Mouse (Mus musculus): ENCODE results near the gene Lrsam1. TPM values are rescaled to one million over a fixed set of nuclear protein-coding genes. Genes with fewer than 3 reads are reported as not detected.

Gene Lrsam1
- polyA plus RNA-seq, 1 experiment from 2014 or later = 3.5 TPM

DNA sequence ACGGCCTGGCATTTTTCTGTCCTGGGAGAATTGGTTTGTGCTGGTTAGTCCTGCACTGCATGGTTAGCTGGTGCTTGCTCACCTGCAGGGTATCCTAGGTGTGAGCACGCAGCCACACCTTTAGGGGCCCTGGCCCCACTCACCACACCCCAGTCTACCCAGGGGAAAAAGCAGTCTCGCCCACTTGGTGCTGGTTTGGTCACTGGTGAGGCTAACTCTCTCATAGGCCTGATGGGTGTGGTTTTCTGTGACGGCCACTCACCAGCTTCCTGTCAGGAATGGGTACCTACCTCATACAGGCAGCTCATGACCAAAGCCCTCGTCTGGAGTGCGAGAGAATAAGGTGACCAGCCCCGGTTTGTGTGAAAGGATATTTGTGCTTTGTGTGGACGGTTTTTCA is 56.1 kb downstream of the Lrsam1 start:
- H3K27me3 ChIP-seq (replicated peaks) = no peaks in the 10 kb centered on the region
- H3K9me3 ChIP-seq (replicated peaks) = no peaks in the 10 kb centered on the region
- peaks cover 76% of the 10 kb centered on the region for H3K4me1 ChIP-seq
- no peak for ATAC-seq
- H3K4me3 ChIP-seq = no peak overlapping the region
- 0 out of 2 replicates have a peak overlapping the region, but pooled peaks have one; percentile 18 for H3K9ac ChIP-seq
- H3K36me3 ChIP-seq = peaks cover under 1% of the 10 kb centered on the region; the same call in 1 of the 2 replicates
- H3K27ac ChIP-seq = peak overlapping the region; percentile 56
- H3K4me2 ChIP-seq = no peak overlapping the region
- WGBS (ENCODE audit: insufficient replicate concordance) = 63% methylated on average over 8 of the region's 8 CpGs

DNA sequence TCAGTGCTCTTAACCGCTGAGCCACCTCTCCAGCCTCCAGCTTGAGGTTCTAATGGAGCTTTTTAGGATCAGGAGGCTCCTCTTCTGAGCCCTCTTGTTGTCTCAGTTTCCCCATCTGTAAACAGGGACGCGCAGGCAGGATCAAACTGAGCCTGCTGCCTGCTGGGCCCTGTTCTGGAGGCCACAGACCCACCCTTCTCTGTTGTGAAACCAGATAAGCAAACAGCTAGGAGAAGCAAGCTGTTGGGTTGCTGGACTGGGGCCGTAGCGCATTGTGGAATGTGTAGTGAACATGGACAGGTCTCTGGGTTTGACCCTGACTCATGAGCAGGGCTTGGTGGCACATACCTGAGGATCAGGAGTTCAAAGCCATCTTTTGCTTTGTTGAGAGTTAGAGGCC is 56.8 kb downstream of the Lrsam1 start:
- Histone ChIP-seq H3K9me3 (replicated peaks) (no peaks in the 10 kb centered on the region), H3K4me3 (no peak overlapping the region), H3K27ac (peak overlapping the region; percentile 56), H3K27me3 (replicated peaks) (no peaks in the 10 kb centered on the region), H3K4me1 (peaks cover 79% of the 10 kb centered on the region), H3K9ac (0 out of 2 replicates have a peak overlapping the region, but pooled peaks have one; percentile 4), H3K36me3 (no peaks in the 10 kb centered on the region; the same call in 1 of the 2 replicates), H3K4me2 (peak overlapping the region; percentile 17; the same call in 1 of the 2 replicates)
- ATAC-seq = peak; percentile 74
- 26% methylated on average over 5 of the region's 5 CpGs for WGBS (ENCODE audit: insufficient replicate concordance)

DNA sequence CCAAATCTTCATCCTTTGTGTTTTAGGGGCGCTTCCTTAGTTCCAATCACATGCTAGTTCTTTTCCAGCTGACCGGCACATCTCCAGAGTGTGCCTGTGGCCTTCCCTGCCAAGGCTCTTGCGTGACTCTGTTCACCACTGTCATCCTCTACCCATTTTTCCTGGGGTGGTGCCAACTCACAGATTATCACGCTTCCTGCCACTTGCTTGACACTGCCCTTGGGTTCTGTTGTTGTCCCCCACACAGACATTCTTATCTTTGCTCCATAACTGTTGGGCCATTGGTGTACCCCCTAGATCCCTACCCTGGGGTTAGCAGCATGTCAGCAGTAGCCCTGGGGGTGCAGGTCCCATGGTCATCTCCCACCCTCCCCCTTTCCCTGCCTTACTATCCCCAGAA is 57.9 kb downstream of the Lrsam1 start:
- no peak for ATAC-seq
- peaks cover 77% of the 10 kb centered on the region for H3K4me1 ChIP-seq
- 68% methylated on average over 4 of the region's 4 CpGs for WGBS (ENCODE audit: insufficient replicate concordance)
- H3K4me2 ChIP-seq = no peak overlapping the region
- H3K9ac ChIP-seq = no peak overlapping the region
- H3K36me3 ChIP-seq = no peaks in the 10 kb centered on the region
- H3K27ac ChIP-seq = no peak overlapping the region; the same call in 1 of the 2 replicates
- H3K9me3 ChIP-seq (replicated peaks) = no peaks in the 10 kb centered on the region
- H3K27me3 ChIP-seq (replicated peaks) = no peaks in the 10 kb centered on the region
- no peak overlapping the region for H3K4me3 ChIP-seq

DNA sequence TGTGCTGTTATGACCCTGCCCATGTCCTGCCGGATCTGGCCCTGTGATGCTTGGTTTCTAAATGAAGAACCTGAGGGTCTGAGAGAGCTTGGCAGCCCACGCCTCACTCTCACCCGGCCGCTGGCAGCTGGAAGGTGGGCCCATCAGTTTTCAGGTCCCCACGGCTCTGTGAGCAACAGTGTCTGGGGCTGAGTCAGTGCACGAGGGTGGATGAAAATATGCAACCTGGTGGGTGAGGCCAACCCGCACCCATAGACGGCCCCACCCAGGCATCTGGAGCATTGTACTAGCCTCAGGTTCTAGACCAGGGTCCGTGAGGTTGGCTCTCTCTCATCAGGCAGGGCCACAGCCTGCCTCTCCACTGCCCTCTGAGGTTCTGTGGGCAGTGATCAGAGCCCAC is 59.3 kb downstream of the Lrsam1 start:
- Histone ChIP-seq H3K36me3 (no peaks in the 10 kb centered on the region), H3K4me3 (no peak overlapping the region), H3K4me1 (peaks cover 77% of the 10 kb centered on the region), H3K9me3 (replicated peaks) (no peaks in the 10 kb centered on the region), H3K9ac (no peak overlapping the region), H3K27ac (no peak overlapping the region), H3K27me3 (replicated peaks) (no peaks in the 10 kb centered on the region), H3K4me2 (no peak overlapping the region)
- 66% methylated on average over 9 of the region's 9 CpGs for WGBS (ENCODE audit: insufficient replicate concordance)
- ATAC-seq = no peak

DNA sequence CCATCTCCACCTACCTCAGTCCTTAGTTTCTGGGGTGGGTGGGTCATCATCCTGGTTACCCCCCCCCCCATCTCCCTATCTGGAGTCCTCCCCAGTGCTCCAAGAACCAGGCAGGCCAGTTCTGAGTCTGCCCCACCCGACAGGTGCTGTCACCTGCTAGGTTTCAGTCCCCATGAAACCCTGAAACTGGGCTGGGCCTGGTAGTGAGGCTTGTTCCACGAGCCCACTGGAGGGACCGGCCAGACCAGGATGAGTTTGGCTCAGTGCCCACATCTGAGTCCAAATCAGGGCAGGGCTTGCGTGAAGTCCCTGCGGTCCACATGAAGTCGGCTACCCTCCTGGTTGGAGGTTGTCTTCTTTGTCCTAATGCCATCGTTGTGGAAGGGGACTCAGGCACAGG is 62.4 kb downstream of the Lrsam1 start:
- 82% methylated on average over 7 of the region's 7 CpGs for WGBS (ENCODE audit: insufficient replicate concordance)
- peaks cover 67% of the 10 kb centered on the region for H3K4me1 ChIP-seq
- H3K4me3 ChIP-seq = no peak overlapping the region
- no peak for ATAC-seq
- no peaks in the 10 kb centered on the region for H3K9me3 ChIP-seq (replicated peaks)
- H3K27me3 ChIP-seq (replicated peaks) = no peaks in the 10 kb centered on the region
- no peaks in the 10 kb centered on the region for H3K36me3 ChIP-seq
- H3K4me2 ChIP-seq = no peak overlapping the region
- H3K9ac ChIP-seq = no peak overlapping the region
- H3K27ac ChIP-seq = no peak overlapping the region

DNA sequence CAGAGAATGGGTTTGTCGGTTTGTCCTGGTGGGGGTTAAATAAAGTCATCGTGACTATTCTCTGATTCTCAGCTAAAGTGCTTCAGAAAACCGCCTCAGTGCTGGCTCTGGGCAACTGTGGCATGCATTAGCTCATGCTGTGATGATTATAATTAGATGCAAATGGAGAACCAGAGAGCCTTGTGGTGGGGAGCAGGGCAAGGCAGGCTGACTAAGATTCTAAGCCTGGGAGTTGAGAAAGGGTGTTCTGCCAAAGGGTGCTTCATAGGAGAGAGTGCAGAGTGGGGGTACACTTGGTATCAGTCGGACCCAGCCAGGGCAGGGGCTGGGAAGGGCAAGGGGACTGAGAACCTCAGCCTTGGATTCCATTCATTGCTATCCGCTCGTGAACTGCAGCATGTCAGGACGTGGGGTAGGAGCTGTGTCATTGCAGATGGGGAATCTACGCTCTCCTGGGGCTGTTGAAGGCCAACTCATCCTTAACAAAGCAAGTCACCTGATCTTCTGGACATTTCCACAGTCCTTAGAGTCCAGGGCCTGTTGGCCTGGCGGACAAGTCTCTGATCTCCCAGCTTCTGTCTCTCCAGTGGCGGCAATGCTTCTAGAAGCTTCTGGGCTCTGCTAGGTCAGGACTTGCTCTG is 64.8 kb downstream of the Lrsam1 start:
- H3K4me1 ChIP-seq = peaks cover 74% of the 10 kb centered on the region
- H3K27me3 ChIP-seq (replicated peaks) = no peaks in the 10 kb centered on the region
- no peaks in the 10 kb centered on the region for H3K36me3 ChIP-seq
- 63% methylated on average over 10 of the region's 10 CpGs for WGBS (ENCODE audit: insufficient replicate concordance)
- H3K4me2 ChIP-seq = no peak overlapping the region
- H3K27ac ChIP-seq = no peak overlapping the region
- H3K4me3 ChIP-seq = no peak overlapping the region
- no peak overlapping the region for H3K9ac ChIP-seq
- ATAC-seq = no peak
- no peaks in the 10 kb centered on the region for H3K9me3 ChIP-seq (replicated peaks)

DNA sequence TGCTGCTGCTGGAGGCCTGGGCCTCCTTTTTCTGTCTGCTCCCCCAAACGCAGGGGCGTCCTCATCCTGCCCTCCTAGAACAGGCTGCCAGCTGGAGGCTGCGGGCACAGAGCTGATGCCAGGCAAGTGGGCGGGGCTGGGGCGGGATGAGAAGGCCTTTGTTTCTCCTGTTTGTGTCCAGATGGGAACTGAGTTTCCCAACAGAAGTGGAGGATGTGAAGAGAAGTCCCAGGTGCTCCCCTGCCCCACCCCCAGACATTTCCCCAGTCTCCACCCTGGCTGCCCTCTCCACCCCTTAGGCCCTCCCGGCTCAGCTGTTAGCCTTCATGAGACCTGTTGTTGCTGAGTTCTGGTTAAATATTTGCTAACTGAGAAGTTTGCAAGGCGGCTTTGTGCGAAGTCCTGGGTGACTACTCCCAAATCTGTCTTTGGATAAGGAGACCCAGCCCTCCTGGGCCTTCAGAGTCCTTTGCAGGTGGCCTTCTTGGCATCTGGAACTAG is 65.8 kb downstream of the Lrsam1 start:
- Histone ChIP-seq H3K36me3 (no peaks in the 10 kb centered on the region), H3K27me3 (replicated peaks) (no peaks in the 10 kb centered on the region), H3K9me3 (replicated peaks) (no peaks in the 10 kb centered on the region), H3K4me1 (peaks cover 77% of the 10 kb centered on the region), H3K9ac (no peak overlapping the region), H3K4me3 (no peak overlapping the region), H3K27ac (peak overlapping the region; percentile 33; the same call in 1 of the 2 replicates), H3K4me2 (0 out of 2 replicates have a peak overlapping the region, but pooled peaks have one; percentile 8)
- ATAC-seq = no peak
- 72% methylated on average over 7 of the region's 8 CpGs for WGBS (ENCODE audit: insufficient replicate concordance)

DNA sequence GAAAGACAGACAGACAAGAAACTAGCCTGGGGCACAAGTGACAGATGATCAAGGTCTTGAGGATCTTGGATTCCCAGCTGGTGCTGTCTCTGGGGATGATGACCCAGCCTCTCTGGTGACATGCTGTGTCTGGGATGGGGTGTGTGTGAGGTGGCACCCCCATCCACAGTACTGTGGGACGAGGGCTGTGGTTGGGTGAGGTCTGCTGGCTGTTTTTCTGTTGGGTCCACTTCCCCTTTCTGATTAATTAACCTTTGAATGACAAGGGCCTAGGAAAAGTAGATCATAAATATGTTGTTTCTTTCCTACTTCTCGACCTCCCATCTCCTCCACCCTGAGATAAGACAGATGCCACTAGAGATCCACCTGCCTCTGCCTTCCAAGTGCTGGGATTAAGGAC is 67.3 kb downstream of the Lrsam1 start:
- H3K4me2 ChIP-seq = no peak overlapping the region
- no peaks in the 10 kb centered on the region for H3K27me3 ChIP-seq (replicated peaks)
- H3K9ac ChIP-seq = no peak overlapping the region
- peaks cover 89% of the 10 kb centered on the region for H3K4me1 ChIP-seq
- WGBS (ENCODE audit: insufficient replicate concordance) = 13% methylated on average over 2 of the region's 2 CpGs
- no peak for ATAC-seq
- no peaks in the 10 kb centered on the region for H3K36me3 ChIP-seq
- H3K9me3 ChIP-seq (replicated peaks) = no peaks in the 10 kb centered on the region
- no peak overlapping the region for H3K27ac ChIP-seq
- no peak overlapping the region for H3K4me3 ChIP-seq

DNA sequence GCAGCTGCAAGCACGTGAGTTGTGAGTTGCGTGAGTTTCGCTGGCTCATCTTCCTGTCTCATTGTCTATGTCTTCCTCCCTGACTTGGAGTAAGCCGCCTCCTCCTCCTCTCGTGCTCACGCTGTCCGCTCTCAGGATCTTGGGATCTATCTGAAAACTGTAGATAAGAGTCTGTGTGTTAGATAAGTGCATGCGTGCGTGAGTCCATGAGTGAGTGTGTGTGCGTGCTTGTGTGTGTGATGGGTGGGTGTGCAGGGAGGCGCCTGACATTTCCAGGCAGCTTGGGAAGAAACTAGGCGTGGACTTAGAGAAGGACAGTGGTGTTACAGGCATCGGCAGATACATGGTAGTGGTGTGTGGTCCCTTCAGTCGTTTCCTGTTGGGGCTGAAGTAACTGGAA is 68.9 kb downstream of the Lrsam1 start:
- no peaks in the 10 kb centered on the region for H3K9me3 ChIP-seq (replicated peaks)
- H3K4me2 ChIP-seq = no peak overlapping the region
- ATAC-seq = no peak
- no peak overlapping the region for H3K27ac ChIP-seq
- H3K27me3 ChIP-seq (replicated peaks) = no peaks in the 10 kb centered on the region
- WGBS (ENCODE audit: insufficient replicate concordance) = 34% methylated on average over 14 of the region's 14 CpGs
- peaks cover 87% of the 10 kb centered on the region for H3K4me1 ChIP-seq
- no peak overlapping the region for H3K4me3 ChIP-seq
- H3K9ac ChIP-seq = no peak overlapping the region
- H3K36me3 ChIP-seq = no peaks in the 10 kb centered on the region

DNA sequence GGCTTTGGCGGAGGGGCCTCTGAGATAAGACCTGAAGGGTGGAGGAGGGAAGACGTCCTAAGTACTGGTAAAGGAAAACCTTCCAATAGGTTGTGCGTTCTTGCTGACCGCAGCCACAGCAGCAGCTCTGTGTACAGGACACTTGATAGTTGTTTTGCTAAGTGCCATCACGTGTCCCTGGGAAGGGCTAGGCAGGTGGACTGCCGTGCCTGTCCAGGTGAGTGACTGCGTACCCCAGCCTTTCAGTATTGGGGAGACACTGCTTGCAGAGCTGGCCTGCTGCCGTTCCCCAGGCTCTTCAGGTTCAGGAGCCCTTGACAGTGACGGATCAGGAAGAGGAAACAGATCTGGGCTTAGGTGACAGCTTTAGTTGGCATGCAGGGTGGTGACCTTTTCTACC is 70.1 kb downstream of the Lrsam1 start:
- Histone ChIP-seq H3K4me1 (peaks cover 79% of the 10 kb centered on the region), H3K9me3 (replicated peaks) (no peaks in the 10 kb centered on the region), H3K4me3 (no peak overlapping the region), H3K4me2 (peak overlapping the region; percentile 19), H3K36me3 (no peaks in the 10 kb centered on the region), H3K27me3 (replicated peaks) (no peaks in the 10 kb centered on the region), H3K27ac (0 out of 2 replicates have a peak overlapping the region, but pooled peaks have one; percentile 31), H3K9ac (no peak overlapping the region; the same call in 1 of the 2 replicates)
- 38% methylated on average over 9 of the region's 9 CpGs for WGBS (ENCODE audit: insufficient replicate concordance)
- no peak; the same call in 1 of the 2 replicates for ATAC-seq

DNA sequence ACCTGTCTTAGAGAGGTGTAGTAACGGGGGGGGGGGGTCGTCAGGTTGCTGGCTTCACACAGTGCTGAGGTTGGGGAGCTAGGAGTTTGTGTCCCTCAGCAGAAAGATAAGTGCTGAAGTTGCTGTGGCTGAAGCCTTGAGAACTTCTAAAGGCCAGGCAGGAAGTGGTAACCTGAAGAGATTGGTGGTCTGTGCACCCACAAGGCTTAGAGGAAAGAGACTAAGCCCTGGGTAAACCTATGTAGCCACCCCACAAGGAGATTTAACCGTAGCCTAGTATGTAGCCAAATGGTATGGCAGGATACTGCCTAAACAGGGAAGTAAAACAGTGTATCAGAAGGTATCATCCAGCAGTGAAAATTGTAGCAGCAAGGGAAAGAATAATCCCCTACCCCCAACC is 71.1 kb downstream of the Lrsam1 start:
- H3K27ac ChIP-seq = no peak overlapping the region
- peaks cover 69% of the 10 kb centered on the region for H3K4me1 ChIP-seq

DNA sequence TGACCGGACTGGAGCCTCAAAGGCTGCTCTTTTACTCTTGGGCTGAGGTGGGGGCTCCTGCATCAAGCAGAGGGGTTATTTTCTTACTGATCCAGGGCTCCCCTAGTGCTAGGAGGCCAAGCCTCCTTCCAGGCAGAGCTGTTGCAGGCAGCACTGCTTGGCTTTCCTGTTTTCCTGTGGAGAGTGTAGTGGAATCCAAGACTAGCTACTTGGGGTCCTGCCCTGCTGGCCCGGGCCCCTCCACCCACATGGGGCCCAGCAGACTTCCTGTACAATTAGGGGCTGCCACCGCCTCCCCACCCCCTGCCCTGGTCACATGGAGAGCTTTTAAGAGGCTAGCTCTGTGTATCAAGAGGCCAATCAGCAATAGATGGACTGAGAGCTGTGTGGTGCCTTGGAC is 72.9 kb downstream of the Lrsam1 start:
- H3K36me3 ChIP-seq = no peaks in the 10 kb centered on the region
- 20% methylated on average over 3 of the region's 3 CpGs for WGBS (ENCODE audit: insufficient replicate concordance)
- H3K9me3 ChIP-seq (replicated peaks) = no peaks in the 10 kb centered on the region
- no peak overlapping the region for H3K9ac ChIP-seq
- peaks cover 77% of the 10 kb centered on the region for H3K4me1 ChIP-seq
- H3K4me2 ChIP-seq = no peak overlapping the region; the same call in 1 of the 2 replicates
- H3K27me3 ChIP-seq (replicated peaks) = no peaks in the 10 kb centered on the region
- no peak for ATAC-seq
- peak overlapping the region; percentile 63; the same call in 1 of the 2 replicates for H3K27ac ChIP-seq
- H3K4me3 ChIP-seq = no peak overlapping the region

More for the DNA sequence above, 71.1 kb downstream of the Lrsam1 start:
- ATAC-seq = no peak
- no peaks in the 10 kb centered on the region for H3K27me3 ChIP-seq (replicated peaks)
- no peak overlapping the region for H3K9ac ChIP-seq
- H3K4me2 ChIP-seq = no peak overlapping the region
- WGBS (ENCODE audit: insufficient replicate concordance) = 34% methylated on average over 3 of the region's 3 CpGs
- no peak overlapping the region for H3K4me3 ChIP-seq
- no peaks in the 10 kb centered on the region for H3K36me3 ChIP-seq
- no peaks in the 10 kb centered on the region for H3K9me3 ChIP-seq (replicated peaks)

Data from liver, embryonic 12.5 days (tissue).